Mouse (Mus musculus) C2C12 (cell line): ENCODE data around the gene Sympk. TPM values are rescaled to one million over a fixed set of nuclear protein-coding genes. Genes with fewer than 3 reads are reported as not detected.

Experiments
- H3K27me3 ChIP-seq: one replicate; pipeline ENCODE4 v1.6.1; 2011; ENCODE audit not compliant: control insufficient read depth, insufficient read depth, insufficient read length
- H3K36me3 ChIP-seq: one replicate; pipeline ENCODE4 v1.6.1; 2011; ENCODE audit not compliant: control insufficient read depth, insufficient read depth
- H3K4me3 ChIP-seq: one replicate; pipeline ENCODE4 v1.5.1; 2011; ENCODE audit warnings: mild to moderate bottlenecking, control low read depth; ENCODE audit not compliant: poor library complexity, insufficient read depth, severe bottlenecking
- H3K79me2 ChIP-seq: one replicate; pipeline ENCODE4 v1.6.1; 2011; ENCODE audit not compliant: control insufficient read depth, insufficient read depth
- H3K79me3 ChIP-seq: one replicate; pipeline ENCODE4 v1.6.1; 2011; ENCODE audit warnings: low read depth, control low read depth
- H3ac ChIP-seq: one replicate; pipeline ENCODE3; 2011; ENCODE audit warnings: low read depth; ENCODE audit not compliant: control insufficient read depth, insufficient read length
- CEBPB ChIP-seq: IDR thresholded peaks from one replicate; pipeline ENCODE4 v1.6.1; 2011; ENCODE audit warnings: low read depth, mild to moderate bottlenecking, control low read depth, moderate library complexity
- CTCF ChIP-seq: IDR thresholded peaks from one replicate; pipeline ENCODE4 v1.5.1; 2011; ENCODE audit not compliant: control insufficient read depth, insufficient read depth, insufficient read length
- FOSL1 ChIP-seq: IDR thresholded peaks from one replicate; pipeline ENCODE4 v1.8.0; 2011; ENCODE audit warnings: mild to moderate bottlenecking, low read length; ENCODE audit not compliant: poor library complexity, insufficient read depth, severe bottlenecking
- MAX ChIP-seq: IDR thresholded peaks from one replicate; pipeline ENCODE4 v1.6.1; 2011; ENCODE audit warnings: mild to moderate bottlenecking, control low read depth
- MYOD1 ChIP-seq: IDR thresholded peaks from one replicate; pipeline ENCODE4 v1.6.1; 2011; ENCODE audit warnings: low read depth; ENCODE audit not compliant: control insufficient read depth, insufficient read length
- MYOG ChIP-seq: IDR thresholded peaks from one replicate; pipeline ENCODE4 v1.6.1; 2011; ENCODE audit not compliant: control insufficient read depth, insufficient read length; ENCODE audit errors: extremely low read depth
- USF1 ChIP-seq: IDR thresholded peaks from one replicate; pipeline ENCODE4 v1.6.1; 2011; ENCODE audit warnings: low read depth, mild to moderate bottlenecking, control low read depth, moderate library complexity
- polyA plus RNA-seq: library from polyadenylated mRNA; unstranded; fragments of >200 nt; fragmentation: generic; extraction: Trizol; gene quantifications from one replicate; pipeline ENCODE4 v1.2.1, GENCODE M21; 2012; ENCODE audit warnings: missing spikeins

Sympk gene
- polyA plus RNA-seq, 1 experiment: 84.8 TPM

GRCm38 (mm10) chr7:19092381-19093173 lies 68.4 kb downstream of the Sympk start:
- no peak overlapping the region for H3K4me3 ChIP-seq
- no peaks in the 10 kb centered on the region for H3K79me2 ChIP-seq
- H3K27me3 ChIP-seq: no peaks in the 10 kb centered on the region
- no peaks in the 10 kb centered on the region for H3K79me3 ChIP-seq
- H3ac ChIP-seq: no peak overlapping the region
- no peak for TF ChIP-seq USF1
- TF ChIP-seq MYOD1: no peak
- no peak for TF ChIP-seq CTCF
- TF ChIP-seq CEBPB: no peak
- TF ChIP-seq MYOG: no peak
- TF ChIP-seq FOSL1: no peak
- TF ChIP-seq MAX: no peak
- peaks cover 38% of the 10 kb centered on the region for H3K36me3 ChIP-seq

- Histone ChIP-seq H3K4me3 (no peak overlapping the region), H3ac (no peak overlapping the region), H3K79me2 (no peaks in the 10 kb centered on the region), H3K79me3 (no peaks in the 10 kb centered on the region), H3K36me3 (peaks cover 33% of the 10 kb centered on the region), H3K27me3 (no peaks in the 10 kb centered on the region)
- TF ChIP-seq MAX (no peak), CTCF (peak; percentile 92), MYOD1 (no peak)
Measured at GRCm38 (mm10) chr7:19093174-19093521, 69.0 kb downstream of the Sympk start.

GRCm38 (mm10) chr7:19093537-19094385 lies 69.6 kb downstream of the Sympk start:
- Histone ChIP-seq H3K36me3 (peaks cover 28% of the 10 kb centered on the region), H3K79me2 (no peaks in the 10 kb centered on the region), H3K79me3 (no peaks in the 10 kb centered on the region), H3ac (peak overlapping the region; percentile 53), H3K27me3 (no peaks in the 10 kb centered on the region), H3K4me3 (peak overlapping the region; percentile 29)
- TF ChIP-seq USF1 (no peak), CEBPB (no peak), CTCF (no peak), MYOD1 (no peak), FOSL1 (no peak)

- TF ChIP-seq FOSL1 (no peak), MYOD1 (no peak), CEBPB (no peak), MAX (no peak), MYOG (no peak), USF1 (no peak), CTCF (no peak)
- Histone ChIP-seq H3K27me3 (no peaks in the 10 kb centered on the region), H3ac (peak within 1 kb of the TSS; percentile 80), H3K79me3 (no peaks in the 10 kb centered on the region), H3K36me3 (peaks cover 21% of the 10 kb centered on the region), H3K79me2 (no peaks in the 10 kb centered on the region), H3K4me3 (peak within 1 kb of the TSS; percentile 29)
Measured at GRCm38 (mm10) chr7:19094471-19094825, 70.3 kb downstream of the Sympk start, which contains the start of gene Six5. Gene Six5, plus strand, starts transcription at chr7:19094594.

- TF ChIP-seq MYOD1 (no peak), CEBPB (no peak), USF1 (no peak)
- H3ac ChIP-seq: peak overlapping the region; percentile 80
- no peaks in the 10 kb centered on the region for H3K27me3 ChIP-seq
- no peaks in the 10 kb centered on the region for H3K79me3 ChIP-seq
- peaks cover 15% of the 10 kb centered on the region for H3K36me3 ChIP-seq
- H3K79me2 ChIP-seq: no peaks in the 10 kb centered on the region
- peak overlapping the region; percentile 29 for H3K4me3 ChIP-seq
Measured at GRCm38 (mm10) chr7:19094826-19095750, 70.9 kb downstream of the Sympk start.
